Mouse (Mus musculus) CH12.LX (cell line): ENCODE measurements around the gene Dlgap1. TPM values are rescaled to one million over a fixed set of nuclear protein-coding genes. Genes with fewer than 3 reads are reported as not detected.
A peak's percentile ranks its signal among the peaks of the same experiment; 100 is the strongest.

Experiments used
- DNase-seq: peaks from one replicate; pipeline ENCODE4 v3.0.0-alpha.2; 2013; ENCODE audit errors: extremely low read depth
- H3K27ac ChIP-seq: 2 replicates; pipeline ENCODE4 v1.5.1; 2012; ENCODE audit warnings: low read depth, mild to moderate bottlenecking, control low read depth, moderate library complexity; ENCODE audit not compliant: insufficient read depth
- H3K27me3 ChIP-seq: replicated peaks from 2 replicates; pipeline ENCODE3; 2012; ENCODE audit warnings: inconsistent platforms
- H3K36me3 ChIP-seq, 2 experiments: replicated peaks in 1 of 2; 2 replicates each; pipeline versions ENCODE3 to v1.6.1; 2012; ENCODE audit warnings: inconsistent platforms in 1 of 2, low read length in 1 of 2, mild to moderate bottlenecking in 1 of 2, mixed read lengths in 1 of 2, moderate library complexity in 1 of 2; ENCODE audit not compliant: control insufficient read depth in 1 of 2, insufficient read depth in 1 of 2
- H3K4me1 ChIP-seq, 2 experiments: 2 replicates each; pipeline ENCODE4 v1.6.1; 2012; ENCODE audit warnings: inconsistent platforms in 1 of 2, moderate library complexity in 1 of 2; ENCODE audit not compliant: insufficient read depth in 2 of 2, control insufficient read depth in 1 of 2
- H3K4me2 ChIP-seq: 2 replicates; pipeline ENCODE4 v1.6.1; 2012; ENCODE audit warnings: low read depth, mild to moderate bottlenecking, control low read depth; ENCODE audit not compliant: poor library complexity, insufficient read depth, severe bottlenecking
- H3K4me3 ChIP-seq, 3 experiments: fragments of 150-350 bp in 1 of 3; sonication (generic) in 1 of 3; replicated peaks in 1 of 3; 2 replicates each; pipeline versions ENCODE3 to v1.5.1; 2011 to 2012; ENCODE audit warnings: low read depth in 2 of 3, low read length in 2 of 3, mild to moderate bottlenecking in 2 of 3, moderate library complexity in 2 of 3, control low read depth in 1 of 3, improper control_type of control experiment in 1 of 3, inconsistent platforms in 1 of 3, mixed read lengths in 1 of 3; ENCODE audit not compliant: poor library complexity in 1 of 3
- H3K79me2 ChIP-seq: replicated peaks from 2 replicates; pipeline ENCODE4 v1.6.1; 2012; ENCODE audit warnings: mild to moderate bottlenecking, moderate library complexity; ENCODE audit not compliant: control insufficient read depth, poor library complexity, insufficient read depth, severe bottlenecking; ENCODE audit errors: extremely low read depth
- H3K9ac ChIP-seq: 2 replicates; pipeline ENCODE4 v1.6.1; 2012; ENCODE audit warnings: low read depth, mild to moderate bottlenecking, control low read depth, moderate library complexity; ENCODE audit not compliant: insufficient read depth
- H3K9me3 ChIP-seq: replicated peaks from 2 replicates; pipeline ENCODE3; 2012; ENCODE audit warnings: low read length, inconsistent platforms, mixed read lengths
- BHLHE40 ChIP-seq: IDR thresholded peaks from 2 replicates; pipeline ENCODE4 v1.6.1; 2011; ENCODE audit warnings: mild to moderate bottlenecking, low read depth, low read length, improper control_type of control experiment
- CHD1 ChIP-seq: IDR thresholded peaks from 2 replicates; pipeline ENCODE4 v1.6.1; 2012; ENCODE audit warnings: low read depth, low read length, improper control_type of control experiment, inconsistent platforms
- CHD2 ChIP-seq: IDR thresholded peaks from 2 replicates; pipeline ENCODE4 v1.6.1; 2011; ENCODE audit warnings: low read length, improper control_type of control experiment
- CTCF ChIP-seq, 2 experiments: IDR thresholded peaks in 1 of 2; conservative IDR thresholded peaks in 1 of 2; 2 replicates each; pipeline ENCODE4 v1.5.1; 2011 to 2012; ENCODE audit warnings: low read depth in 2 of 2, low read length in 2 of 2, improper control_type of control experiment in 1 of 2, inconsistent platforms in 1 of 2, mild to moderate bottlenecking in 1 of 2, moderate library complexity in 1 of 2
- E2F4 ChIP-seq: IDR thresholded peaks from 2 replicates; pipeline ENCODE4 v1.6.1; 2011; ENCODE audit warnings: low read depth, low read length, improper control_type of control experiment; ENCODE audit not compliant: insufficient replicate concordance
- EP300 ChIP-seq: IDR thresholded peaks from 2 replicates; pipeline ENCODE4 v1.6.1; 2011; ENCODE audit warnings: low read length, improper control_type of control experiment
- ETS1 ChIP-seq: conservative IDR thresholded peaks from 2 replicates; pipeline ENCODE4 v1.6.1; 2012; ENCODE audit warnings: low read depth, mild to moderate bottlenecking, inconsistent platforms, low read length, improper control_type of control experiment, moderate library complexity
- HCFC1 ChIP-seq: IDR thresholded peaks from 2 replicates; pipeline ENCODE4 v1.6.1; 2012; ENCODE audit warnings: low read depth, mild to moderate bottlenecking, inconsistent platforms, low read length, improper control_type of control experiment
- IRF4 ChIP-seq: IDR thresholded peaks from 2 replicates; pipeline ENCODE4 v1.6.1; 2014; ENCODE audit warnings: low read depth, mild to moderate bottlenecking, inconsistent platforms, low read length, improper control_type of control experiment
- JUN ChIP-seq: IDR thresholded peaks from 2 replicates; pipeline ENCODE4 v1.6.1; 2011; ENCODE audit warnings: low read depth, mild to moderate bottlenecking, low read length, improper control_type of control experiment, moderate library complexity; ENCODE audit not compliant: insufficient read depth
- JUND ChIP-seq: conservative IDR thresholded peaks from 2 replicates; pipeline ENCODE4 v1.6.1; 2011; ENCODE audit warnings: low read depth, low read length, improper control_type of control experiment
- KAT2A ChIP-seq: IDR thresholded peaks from 2 replicates; pipeline ENCODE4 v1.6.1; 2012; ENCODE audit warnings: low read length, improper control_type of control experiment, inconsistent platforms; ENCODE audit not compliant: insufficient replicate concordance
- MAFK ChIP-seq: IDR thresholded peaks from 2 replicates; pipeline ENCODE4 v1.6.1; 2011; ENCODE audit warnings: low read length, improper control_type of control experiment; ENCODE audit not compliant: insufficient replicate concordance
- MAX ChIP-seq: IDR thresholded peaks from 2 replicates; pipeline ENCODE4 v1.6.1; 2011; ENCODE audit warnings: low read length, improper control_type of control experiment
- MAZ ChIP-seq: IDR thresholded peaks from 2 replicates; pipeline ENCODE4 v1.6.1; 2012; ENCODE audit warnings: low read depth, mild to moderate bottlenecking, inconsistent platforms, low read length, improper control_type of control experiment, moderate library complexity
- MEF2A ChIP-seq: IDR thresholded peaks from 2 replicates; pipeline ENCODE4 v1.6.1; 2014; ENCODE audit warnings: low read depth, mild to moderate bottlenecking, inconsistent platforms, low read length, improper control_type of control experiment, borderline replicate concordance
- MXI1 ChIP-seq: IDR thresholded peaks from 2 replicates; pipeline ENCODE4 v1.6.1; 2011; ENCODE audit warnings: mild to moderate bottlenecking, low read depth, low read length, improper control_type of control experiment
- MYC ChIP-seq: IDR thresholded peaks from 2 replicates; pipeline ENCODE4 v1.6.1; 2011; ENCODE audit warnings: low read depth, mild to moderate bottlenecking, improper control_type of control experiment, low read length
- NELFE ChIP-seq: IDR thresholded peaks from 2 replicates; pipeline ENCODE4 v1.6.1; 2011; ENCODE audit warnings: low read depth, low read length, improper control_type of control experiment
- PAX5 ChIP-seq: IDR thresholded peaks from 2 replicates; pipeline ENCODE4 v1.6.1; 2012; ENCODE audit warnings: low read length, inconsistent platforms, mixed read lengths
- POLR2A ChIP-seq: IDR thresholded peaks from 2 replicates; pipeline ENCODE4 v1.6.1; 2011; ENCODE audit warnings: low read depth, mild to moderate bottlenecking, improper control_type of control experiment, low read length
- POLR2AphosphoS2 ChIP-seq: IDR thresholded peaks from 2 replicates; pipeline ENCODE4 v1.6.1; 2011; ENCODE audit warnings: low read depth, low read length, improper control_type of control experiment
- RAD21 ChIP-seq: IDR thresholded peaks from 2 replicates; pipeline ENCODE4 v1.6.1; 2011; ENCODE audit warnings: low read depth, mild to moderate bottlenecking, low read length, improper control_type of control experiment, moderate library complexity
- RCOR1 ChIP-seq: conservative IDR thresholded peaks from 2 replicates; pipeline ENCODE4 v1.6.1; 2012; ENCODE audit warnings: low read depth, mild to moderate bottlenecking, inconsistent platforms, low read length, improper control_type of control experiment
- SMC3 ChIP-seq: IDR thresholded peaks from 2 replicates; pipeline ENCODE4 v1.6.1; 2011; ENCODE audit warnings: low read depth, low read length, improper control_type of control experiment
- TBP ChIP-seq: conservative IDR thresholded peaks from 2 replicates; pipeline ENCODE4 v1.6.1; 2011; ENCODE audit warnings: low read depth, low read length, improper control_type of control experiment
- TCF12 ChIP-seq: IDR thresholded peaks from 2 replicates; pipeline ENCODE4 v1.6.1; 2014; ENCODE audit warnings: low read depth, mild to moderate bottlenecking, inconsistent platforms, low read length, improper control_type of control experiment
- UBTF ChIP-seq: IDR thresholded peaks from 2 replicates; pipeline ENCODE4 v1.6.1; 2012; ENCODE audit warnings: low read depth, mild to moderate bottlenecking, inconsistent platforms, low read length, improper control_type of control experiment, moderate library complexity
- USF1 ChIP-seq: IDR thresholded peaks from 2 replicates; pipeline ENCODE4 v1.6.1; 2014; ENCODE audit warnings: low read depth, mild to moderate bottlenecking, inconsistent platforms, low read length, improper control_type of control experiment
- ZKSCAN1 ChIP-seq: IDR thresholded peaks from 2 replicates; pipeline ENCODE4 v1.6.1; 2012; ENCODE audit warnings: low read depth, inconsistent platforms, low read length, improper control_type of control experiment, borderline replicate concordance
- ZNF384 ChIP-seq: IDR thresholded peaks from 2 replicates; pipeline ENCODE4 v1.6.1; 2012; ENCODE audit warnings: low read depth, low read length, improper control_type of control experiment, inconsistent platforms
- dilution Hi-C: fragments of 300-500 bp; cut with MboI; formaldehyde crosslinking; loops from 2 replicates; pipeline ENCODE4 v1.14.3; 2020; ENCODE audit warnings: low sequenced_read_pairs; ENCODE audit not compliant: extremely low pct_unique_long_range_greater_than_20kb, extremely low pct_ligation_motif_present
- in situ Hi-C: fragments of 300-500 bp; cut with MboI; formaldehyde crosslinking; loops from 3 replicates; pipeline ENCODE4 v1.14.3; 2019; ENCODE audit warnings: low sequenced_read_pairs, low pct_ligation_motif_present, low pct_unique_long_range_greater_than_20kb, mixed read lengths
- polyA plus RNA-seq: library from polyadenylated mRNA; unstranded; fragments of >175 nt; gene quantifications from 2 replicates; pipeline ENCODE4 v1.2.1, GENCODE M21; 2012; ENCODE audit warnings: low read depth; ENCODE audit not compliant: insufficient read length
- total RNA-seq, 2 experiments: library from RNA; depleted of rRNA; stranded (reverse); fragments of 300-350 nt in 1 of 2; fragments of >200 nt in 1 of 2; gene quantifications; 2 replicates each; pipeline ENCODE4 v1.2.3; 2012 to 2014

The Dlgap1 gene
- total and polyA plus RNA-seq, 3 experiments: 0.51 to 2.7 (median 1.2) TPM

- no peak for TF ChIP-seq JUND
- TF ChIP-seq ZKSCAN1: no peak
- no peak for TF ChIP-seq JUN
- TF ChIP-seq RAD21: no peak; the same call in none of the 2 replicates
- peak; percentile 30 for TF ChIP-seq SMC3
- TF ChIP-seq EP300: no peak
- no peak; the same call in 1 of the 2 replicates for TF ChIP-seq POLR2A
- no peak for TF ChIP-seq POLR2AphosphoS2
- 0 out of 2 replicates have a peak, but pooled peaks have one; percentile 19 for TF ChIP-seq IRF4
- TF ChIP-seq RCOR1: 0 out of 2 replicates have a peak, but pooled peaks have one; percentile 20
- TF ChIP-seq BHLHE40: no peak
- TF ChIP-seq TBP: peak; percentile 15; the same call in 1 of the 2 replicates
- no peak; the same call in 1 of the 2 replicates for TF ChIP-seq MAX
Measured at GRCm38 (mm10) chr17:70848511-70849398, 879.9 kb downstream of the Dlgap1 start (continued).

DNA sequence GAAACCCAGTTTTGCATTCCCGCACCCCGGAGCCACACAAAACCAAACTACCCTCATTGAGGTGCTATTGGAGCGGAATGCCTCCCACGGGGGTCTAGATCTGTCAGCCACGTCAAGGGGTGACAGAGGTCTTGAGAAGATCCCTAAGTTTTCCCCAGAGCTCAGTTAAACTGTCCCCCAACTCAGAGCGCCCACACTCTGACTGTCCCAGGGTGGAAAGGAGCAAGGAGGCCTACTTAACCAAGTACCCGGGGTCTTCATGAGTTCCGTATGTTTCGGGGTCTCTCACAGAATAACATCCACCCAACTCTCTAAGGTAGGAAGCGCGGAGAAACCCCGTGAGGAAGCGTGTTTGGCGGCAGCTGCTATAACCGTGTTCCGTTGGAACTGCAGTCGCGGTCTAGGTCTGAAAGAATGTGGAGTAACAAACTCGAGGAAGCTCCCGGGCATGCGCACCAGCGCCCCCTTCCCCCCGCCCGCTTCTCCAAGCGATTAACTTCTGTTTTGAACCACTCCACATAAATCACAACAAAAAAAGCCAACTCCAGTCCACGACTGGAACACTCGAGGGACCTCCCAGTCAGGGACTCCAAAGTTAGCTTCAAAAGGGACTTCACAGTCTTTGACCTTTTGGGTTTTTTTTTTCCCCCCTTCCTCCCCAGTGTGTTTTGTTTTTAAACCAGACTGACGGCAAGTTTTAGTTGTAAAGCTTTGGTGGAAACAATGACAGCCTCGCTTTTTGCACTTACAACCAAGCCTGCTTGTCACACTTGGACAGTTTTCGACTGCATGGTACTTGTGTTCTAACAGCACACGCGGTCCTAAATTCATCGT, 880.7 kb downstream of the Dlgap1 start:
- dilution Hi-C loops: no loop called here
- peak overlapping the region; percentile 98 for H3K9ac ChIP-seq
- in situ Hi-C loops: loop anchor here (5.0 kb wide), 1 partner anchor 63 kb away; no protein-coding TSS in a partner anchor
- H3K9me3 ChIP-seq: no peaks in the 10 kb centered on the region
- peak overlapping the region; percentile 86; the same call in 1 of the 2 replicates for H3K4me2 ChIP-seq
- peak; percentile 74 for DNase-seq
- peak overlapping the region; percentile 83 to 94 (median 93) for H3K4me3 ChIP-seq
- H3K27me3 ChIP-seq: no peaks in the 10 kb centered on the region
- peaks cover 0 to 21% of the 10 kb centered on the region in 2 experiments; a peak in 2 of 4 replicates for H3K4me1 ChIP-seq
- peaks cover 73% of the 10 kb centered on the region for H3K79me2 ChIP-seq
- peak overlapping the region; percentile 92 for H3K27ac ChIP-seq
- peaks cover 18 to 30% of the 10 kb centered on the region in 2 experiments for H3K36me3 ChIP-seq
- TF ChIP-seq JUN: peak; percentile 44; the same call in 1 of the 2 replicates
- no peak for TF ChIP-seq PAX5
- peak; percentile 80 for TF ChIP-seq ZNF384
- peak; percentile 43; the same call in 1 of the 2 replicates for TF ChIP-seq TCF12
- no peak for TF ChIP-seq MAFK
- peak; percentile 62 for TF ChIP-seq CHD2
- TF ChIP-seq E2F4: no peak
- no peak; the same call in 1 of the 2 replicates for TF ChIP-seq POLR2AphosphoS2
- TF ChIP-seq RCOR1: no peak; the same call in 1 of the 2 replicates
- TF ChIP-seq MAZ: peak; percentile 76; the same call in 1 of the 2 replicates
- peak; percentile 92 for TF ChIP-seq CHD1
- TF ChIP-seq NELFE: peak; percentile 54; the same call in 1 of the 2 replicates
- no peak for TF ChIP-seq RAD21
- peak; percentile 21; the same call in 1 of the 2 replicates for TF ChIP-seq TBP
- TF ChIP-seq CTCF (conservative IDR thresholded peaks at IDR 0.05 in 1 of 2, IDR thresholded peaks at IDR 0.05 in 1 of 2; ENCODE audit: low read depth in 2 of 2, low read length in 2 of 2): peak in 1 of 2 experiments; percentile 30; a peak in 1 of 4 replicates
- TF ChIP-seq MYC: no peak
- TF ChIP-seq EP300: peak; percentile 29; the same call in 1 of the 2 replicates
- TF ChIP-seq MEF2A: peak; percentile 69; the same call in 1 of the 2 replicates
- TF ChIP-seq MAX: peak; percentile 64; the same call in 1 of the 2 replicates
- no peak for TF ChIP-seq USF1
- no peak for TF ChIP-seq ZKSCAN1
- no peak for TF ChIP-seq HCFC1
- TF ChIP-seq UBTF: 0 out of 2 replicates have a peak, but pooled peaks have one; percentile 25
- no peak; the same call in none of the 2 replicates for TF ChIP-seq ETS1
- TF ChIP-seq MXI1: peak; percentile 84; the same call in 1 of the 2 replicates
- no peak for TF ChIP-seq KAT2A
